Mouse (Mus musculus) CH12.LX (cell line): ENCODE measurements around the gene Lhcgr. TPM values are rescaled to one million over a fixed set of nuclear protein-coding genes. Genes with fewer than 3 reads are reported as not detected.

ENCODE experiments used
- DNase-seq: peaks from one replicate; pipeline ENCODE4 v3.0.0-alpha.2; 2013; ENCODE audit errors: extremely low read depth
- H3K27ac ChIP-seq: 2 replicates; pipeline ENCODE4 v1.5.1; 2012; ENCODE audit warnings: low read depth, mild to moderate bottlenecking, control low read depth, moderate library complexity; ENCODE audit not compliant: insufficient read depth
- H3K27me3 ChIP-seq: replicated peaks from 2 replicates; pipeline ENCODE3; 2012; ENCODE audit warnings: inconsistent platforms
- H3K36me3 ChIP-seq, 2 experiments: replicated peaks in 1 of 2; 2 replicates each; pipeline versions ENCODE3 to v1.6.1; 2012; ENCODE audit warnings: inconsistent platforms in 1 of 2, low read length in 1 of 2, mild to moderate bottlenecking in 1 of 2, mixed read lengths in 1 of 2, moderate library complexity in 1 of 2; ENCODE audit not compliant: control insufficient read depth in 1 of 2, insufficient read depth in 1 of 2
- H3K4me1 ChIP-seq, 2 experiments: 2 replicates each; pipeline ENCODE4 v1.6.1; 2012; ENCODE audit warnings: inconsistent platforms in 1 of 2, moderate library complexity in 1 of 2; ENCODE audit not compliant: insufficient read depth in 2 of 2, control insufficient read depth in 1 of 2
- H3K4me2 ChIP-seq: 2 replicates; pipeline ENCODE4 v1.6.1; 2012; ENCODE audit warnings: low read depth, mild to moderate bottlenecking, control low read depth; ENCODE audit not compliant: poor library complexity, insufficient read depth, severe bottlenecking
- H3K4me3 ChIP-seq, 3 experiments: fragments of 150-350 bp in 1 of 3; sonication (generic) in 1 of 3; replicated peaks in 1 of 3; 2 replicates each; pipeline versions ENCODE3 to v1.5.1; 2011 to 2012; ENCODE audit warnings: low read depth in 2 of 3, low read length in 2 of 3, mild to moderate bottlenecking in 2 of 3, moderate library complexity in 2 of 3, control low read depth in 1 of 3, improper control_type of control experiment in 1 of 3, inconsistent platforms in 1 of 3, mixed read lengths in 1 of 3; ENCODE audit not compliant: poor library complexity in 1 of 3
- H3K79me2 ChIP-seq: replicated peaks from 2 replicates; pipeline ENCODE4 v1.6.1; 2012; ENCODE audit warnings: mild to moderate bottlenecking, moderate library complexity; ENCODE audit not compliant: control insufficient read depth, poor library complexity, insufficient read depth, severe bottlenecking; ENCODE audit errors: extremely low read depth
- H3K9ac ChIP-seq: 2 replicates; pipeline ENCODE4 v1.6.1; 2012; ENCODE audit warnings: low read depth, mild to moderate bottlenecking, control low read depth, moderate library complexity; ENCODE audit not compliant: insufficient read depth
- H3K9me3 ChIP-seq: replicated peaks from 2 replicates; pipeline ENCODE3; 2012; ENCODE audit warnings: low read length, inconsistent platforms, mixed read lengths
- BHLHE40 ChIP-seq: IDR thresholded peaks from 2 replicates; pipeline ENCODE4 v1.6.1; 2011; ENCODE audit warnings: mild to moderate bottlenecking, low read depth, low read length, improper control_type of control experiment
- CHD1 ChIP-seq: IDR thresholded peaks from 2 replicates; pipeline ENCODE4 v1.6.1; 2012; ENCODE audit warnings: low read depth, low read length, improper control_type of control experiment, inconsistent platforms
- CTCF ChIP-seq, 2 experiments: IDR thresholded peaks in 1 of 2; conservative IDR thresholded peaks in 1 of 2; 2 replicates each; pipeline ENCODE4 v1.5.1; 2011 to 2012; ENCODE audit warnings: low read depth in 2 of 2, low read length in 2 of 2, improper control_type of control experiment in 1 of 2, inconsistent platforms in 1 of 2, mild to moderate bottlenecking in 1 of 2, moderate library complexity in 1 of 2
- IRF4 ChIP-seq: IDR thresholded peaks from 2 replicates; pipeline ENCODE4 v1.6.1; 2014; ENCODE audit warnings: low read depth, mild to moderate bottlenecking, inconsistent platforms, low read length, improper control_type of control experiment
- JUN ChIP-seq: IDR thresholded peaks from 2 replicates; pipeline ENCODE4 v1.6.1; 2011; ENCODE audit warnings: low read depth, mild to moderate bottlenecking, low read length, improper control_type of control experiment, moderate library complexity; ENCODE audit not compliant: insufficient read depth
- KAT2A ChIP-seq: IDR thresholded peaks from 2 replicates; pipeline ENCODE4 v1.6.1; 2012; ENCODE audit warnings: low read length, improper control_type of control experiment, inconsistent platforms; ENCODE audit not compliant: insufficient replicate concordance
- MAX ChIP-seq: IDR thresholded peaks from 2 replicates; pipeline ENCODE4 v1.6.1; 2011; ENCODE audit warnings: low read length, improper control_type of control experiment
- MAZ ChIP-seq: IDR thresholded peaks from 2 replicates; pipeline ENCODE4 v1.6.1; 2012; ENCODE audit warnings: low read depth, mild to moderate bottlenecking, inconsistent platforms, low read length, improper control_type of control experiment, moderate library complexity
- MEF2A ChIP-seq: IDR thresholded peaks from 2 replicates; pipeline ENCODE4 v1.6.1; 2014; ENCODE audit warnings: low read depth, mild to moderate bottlenecking, inconsistent platforms, low read length, improper control_type of control experiment, borderline replicate concordance
- MXI1 ChIP-seq: IDR thresholded peaks from 2 replicates; pipeline ENCODE4 v1.6.1; 2011; ENCODE audit warnings: mild to moderate bottlenecking, low read depth, low read length, improper control_type of control experiment
- NRF1 ChIP-seq: IDR thresholded peaks from 2 replicates; pipeline ENCODE4 v1.6.1; 2014; ENCODE audit warnings: low read depth, mild to moderate bottlenecking, inconsistent platforms, low read length, improper control_type of control experiment, moderate library complexity
- PAX5 ChIP-seq: IDR thresholded peaks from 2 replicates; pipeline ENCODE4 v1.6.1; 2012; ENCODE audit warnings: low read length, inconsistent platforms, mixed read lengths
- POLR2A ChIP-seq: IDR thresholded peaks from 2 replicates; pipeline ENCODE4 v1.6.1; 2011; ENCODE audit warnings: low read depth, mild to moderate bottlenecking, improper control_type of control experiment, low read length
- RAD21 ChIP-seq: IDR thresholded peaks from 2 replicates; pipeline ENCODE4 v1.6.1; 2011; ENCODE audit warnings: low read depth, mild to moderate bottlenecking, low read length, improper control_type of control experiment, moderate library complexity
- SMC3 ChIP-seq: IDR thresholded peaks from 2 replicates; pipeline ENCODE4 v1.6.1; 2011; ENCODE audit warnings: low read depth, low read length, improper control_type of control experiment
- TBP ChIP-seq: conservative IDR thresholded peaks from 2 replicates; pipeline ENCODE4 v1.6.1; 2011; ENCODE audit warnings: low read depth, low read length, improper control_type of control experiment
- TCF12 ChIP-seq: IDR thresholded peaks from 2 replicates; pipeline ENCODE4 v1.6.1; 2014; ENCODE audit warnings: low read depth, mild to moderate bottlenecking, inconsistent platforms, low read length, improper control_type of control experiment
- USF1 ChIP-seq: IDR thresholded peaks from 2 replicates; pipeline ENCODE4 v1.6.1; 2014; ENCODE audit warnings: low read depth, mild to moderate bottlenecking, inconsistent platforms, low read length, improper control_type of control experiment
- ZC3H11A ChIP-seq: IDR thresholded peaks from 2 replicates; pipeline ENCODE4 v1.6.1; 2012; ENCODE audit warnings: low read depth, mild to moderate bottlenecking, inconsistent platforms, low read length, improper control_type of control experiment
- ZKSCAN1 ChIP-seq: IDR thresholded peaks from 2 replicates; pipeline ENCODE4 v1.6.1; 2012; ENCODE audit warnings: low read depth, inconsistent platforms, low read length, improper control_type of control experiment, borderline replicate concordance
- ZMIZ1 ChIP-seq: IDR thresholded peaks from 2 replicates; pipeline ENCODE4 v1.6.1; 2012; ENCODE audit warnings: low read depth, mild to moderate bottlenecking, inconsistent platforms, low read length, improper control_type of control experiment
- ZNF384 ChIP-seq: IDR thresholded peaks from 2 replicates; pipeline ENCODE4 v1.6.1; 2012; ENCODE audit warnings: low read depth, low read length, improper control_type of control experiment, inconsistent platforms
- dilution Hi-C: fragments of 300-500 bp; cut with MboI; formaldehyde crosslinking; loops from 2 replicates; pipeline ENCODE4 v1.14.3; 2020; ENCODE audit warnings: low sequenced_read_pairs; ENCODE audit not compliant: extremely low pct_unique_long_range_greater_than_20kb, extremely low pct_ligation_motif_present
- in situ Hi-C: fragments of 300-500 bp; cut with MboI; formaldehyde crosslinking; loops from 3 replicates; pipeline ENCODE4 v1.14.3; 2019; ENCODE audit warnings: low sequenced_read_pairs, low pct_ligation_motif_present, low pct_unique_long_range_greater_than_20kb, mixed read lengths
- polyA plus RNA-seq: library from polyadenylated mRNA; unstranded; fragments of >175 nt; gene quantifications from 2 replicates; pipeline ENCODE4 v1.2.1, GENCODE M21; 2012; ENCODE audit warnings: low read depth; ENCODE audit not compliant: insufficient read length
- total RNA-seq, 2 experiments: library from RNA; depleted of rRNA; stranded (reverse); fragments of 300-350 nt in 1 of 2; fragments of >200 nt in 1 of 2; gene quantifications; 2 replicates each; pipeline ENCODE4 v1.2.3; 2012 to 2014

Lhcgr gene
- total and polyA plus RNA-seq, 3 experiments, result not detected

- Histone ChIP-seq H3K27me3 (peaks cover 3% of the 10 kb centered on the region), H3K9me3 (no peaks in the 10 kb centered on the region), H3K36me3 (no peaks in the 10 kb centered on the region), H3K79me2 (no peaks in the 10 kb centered on the region), H3K4me3 (no peak overlapping the region), H3K27ac (no peak overlapping the region), H3K9ac (no peak overlapping the region), H3K4me2 (no peak overlapping the region), H3K4me1 (peaks cover 2 to 4% of the 10 kb centered on the region in 2 experiments; a peak in 2 of 4 replicates)
- dilution Hi-C loops (no loop called here), in situ Hi-C loops (no loop called here)
- DNase-seq, result no peak
- TF ChIP-seq MXI1, result no peak
- TF ChIP-seq MEF2A, result no peak
- TF ChIP-seq PAX5, result no peak
- no peak for TF ChIP-seq RAD21
- no peak for TF ChIP-seq USF1
Observed at GRCm38 (mm10) chr17:88810807-88811206, 19.0 kb upstream of the Lhcgr start.

GRCm38 (mm10) chr17:88806421-88806820 is 14.6 kb upstream of the Lhcgr start:
- H3K4me2 ChIP-seq, result no peak overlapping the region
- H3K79me2 ChIP-seq, result no peaks in the 10 kb centered on the region
- H3K36me3 ChIP-seq, result no peaks in the 10 kb centered on the region
- dilution Hi-C loops (no loop called here), in situ Hi-C loops (no loop called here)
- DNase-seq, result no peak
- no peak overlapping the region for H3K4me3 ChIP-seq
- H3K27ac ChIP-seq, result no peak overlapping the region
- H3K9me3 ChIP-seq, result no peaks in the 10 kb centered on the region
- TF ChIP-seq ZMIZ1 (no peak), TBP (no peak), PAX5 (no peak), KAT2A (no peak), NRF1 (no peak), JUN (no peak)
- H3K9ac ChIP-seq, result no peak overlapping the region
- no peaks in the 10 kb centered on the region for H3K4me1 ChIP-seq
- H3K27me3 ChIP-seq, result peaks cover 9% of the 10 kb centered on the region

- dilution Hi-C loops (no loop called here), in situ Hi-C loops (no loop called here)
- H3K4me3 ChIP-seq, result no peak overlapping the region
- peaks cover 9% of the 10 kb centered on the region for H3K27me3 ChIP-seq
- H3K79me2 ChIP-seq, result no peaks in the 10 kb centered on the region
- H3K27ac ChIP-seq, result no peak overlapping the region
- H3K4me1 ChIP-seq, result no peaks in the 10 kb centered on the region
- H3K9me3 ChIP-seq, result no peaks in the 10 kb centered on the region
- H3K4me2 ChIP-seq, result no peak overlapping the region
- H3K36me3 ChIP-seq, result no peaks in the 10 kb centered on the region
- no peak overlapping the region for H3K9ac ChIP-seq
- no peak for TF ChIP-seq MAZ
- no peak for TF ChIP-seq MEF2A
- no peak for TF ChIP-seq MAX
- no peak for TF ChIP-seq SMC3
- TF ChIP-seq RAD21, result no peak
- TF ChIP-seq JUN, result no peak
- no peak for TF ChIP-seq BHLHE40
- no peak for TF ChIP-seq TCF12
- TF ChIP-seq IRF4, result no peak
- no peak for TF ChIP-seq ZKSCAN1
- TF ChIP-seq POLR2A, result no peak
- no peak for TF ChIP-seq ZNF384
- TF ChIP-seq CTCF (conservative IDR thresholded peaks at IDR 0.05 in 1 of 2, IDR thresholded peaks at IDR 0.05 in 1 of 2; ENCODE audit: low read depth in 2 of 2, low read length in 2 of 2), result no peak
- TF ChIP-seq KAT2A, result no peak
- no peak for TF ChIP-seq ZC3H11A
- TF ChIP-seq CHD1, result no peak
- TF ChIP-seq USF1, result no peak
- no peak for DNase-seq
Observed at GRCm38 (mm10) chr17:88803441-88803840, 11.7 kb upstream of the Lhcgr start.
